Mouse (Mus musculus): ENCODE measurements around the gene Zfp473. TPM values are rescaled to one million over a fixed set of nuclear protein-coding genes. Genes with fewer than 3 reads are reported as not detected.
"Not testable (repeated sequence)": the region's sequence is repeated elsewhere in the genome, so short reads cannot be mapped to it uniquely, and the experiment has no call there.

The Zfp473 gene
- polyA plus RNA-seq, 1 experiment from 2014 or later, result 0.61 TPM

DNA sequence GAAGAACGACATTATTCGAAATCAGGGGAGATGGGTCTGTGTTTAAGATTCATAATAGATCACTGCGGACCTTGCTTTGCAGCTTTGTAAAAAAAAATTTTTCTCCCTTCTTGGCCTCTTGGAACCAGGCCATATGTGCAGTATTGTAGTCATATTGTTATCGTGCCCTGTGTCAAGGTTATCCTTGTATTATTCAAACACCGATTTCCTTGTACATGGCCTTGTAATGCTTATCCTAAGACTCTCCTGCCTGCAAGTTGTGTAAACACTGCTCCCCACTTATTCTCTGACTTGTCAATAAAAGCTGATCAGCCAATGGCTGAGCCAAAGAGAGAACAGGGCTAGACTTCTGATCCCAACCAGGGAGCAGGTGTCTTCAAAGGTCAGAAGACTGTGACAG lies 28.8 kb downstream of the Zfp473 start:
- 73% methylated on average over 5 of the region's 5 CpGs for WGBS
- no peak overlapping the region for H3K4me3 ChIP-seq (ENCODE audit: control insufficient read depth in 1 of 2, insufficient read depth in 1 of 2, low read depth in 1 of 2, low read length in 2 of 2)
- no peak overlapping the region for H3K4me2 ChIP-seq (ENCODE audit: low read length)
- H3K27ac ChIP-seq (replicated peaks in 1 of 2; ENCODE audit: control insufficient read depth in 1 of 2, insufficient read depth in 1 of 2, low read depth in 2 of 2, low read length in 2 of 2), result no peak overlapping the region
- no peak overlapping the region for H3K9ac ChIP-seq (ENCODE audit: low read length)
- 0 out of 2 replicates have a peak, but pooled peaks cover 2% of the 10 kb centered on the region for H3K27me3 ChIP-seq (ENCODE audit: control insufficient read depth, insufficient read depth, low read length)
- H3K9me3 ChIP-seq (ENCODE audit: control insufficient read depth, low read length), result no peaks in the 10 kb centered on the region
- H3K4me1 ChIP-seq (ENCODE audit: control insufficient read depth in 2 of 2, insufficient read depth in 2 of 2, low read length in 2 of 2), result no peaks in the 10 kb centered on the region
- no peak for ATAC-seq (ENCODE audit: insufficient number of reproducible peaks, insufficient read depth, low FRiP score, low read depth)
- H3K36me3 ChIP-seq (ENCODE audit: control insufficient read depth, insufficient read depth, low read length), result no peaks in the 10 kb centered on the region

DNA sequence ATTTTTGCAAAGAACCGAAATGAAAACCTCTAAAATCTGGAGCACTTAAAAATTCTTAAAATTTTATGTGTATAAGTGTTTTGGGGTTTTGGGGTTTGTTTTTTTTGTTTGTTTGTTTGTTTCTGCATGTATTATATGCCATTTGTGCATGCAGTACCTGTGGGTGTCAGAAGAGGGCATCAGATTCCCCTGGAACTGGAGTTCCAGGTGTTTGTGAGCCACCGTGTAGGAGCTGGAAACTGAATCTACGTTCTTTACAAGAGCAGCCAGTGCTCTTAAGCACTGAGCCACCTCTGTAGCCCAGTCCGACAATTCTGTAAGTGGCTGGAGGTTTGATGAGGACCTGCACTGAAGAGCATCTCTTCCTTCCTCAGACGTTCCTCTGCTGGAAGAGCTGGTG lies 41.0 kb downstream of the Zfp473 start:
- 0 out of 2 replicates have a peak, but pooled peaks cover 2% of the 10 kb centered on the region for H3K9me3 ChIP-seq (ENCODE audit: control insufficient read depth, low read length)
- H3K36me3 ChIP-seq (ENCODE audit: control insufficient read depth, insufficient read depth, low read length), result no peaks in the 10 kb centered on the region
- ATAC-seq (ENCODE audit: insufficient number of reproducible peaks, insufficient read depth, low FRiP score, low read depth), result no peak
- 79% methylated on average over 5 of the region's 5 CpGs for WGBS
- no peak overlapping the region for H3K9ac ChIP-seq (ENCODE audit: low read length)
- no peaks in the 10 kb centered on the region for H3K27me3 ChIP-seq (ENCODE audit: control insufficient read depth, insufficient read depth, low read length)
- no peak overlapping the region for H3K4me3 ChIP-seq (ENCODE audit: control insufficient read depth in 1 of 2, insufficient read depth in 1 of 2, low read depth in 1 of 2, low read length in 2 of 2)
- no peaks in the 10 kb centered on the region for H3K4me1 ChIP-seq (ENCODE audit: control insufficient read depth in 2 of 2, insufficient read depth in 2 of 2, low read length in 2 of 2)
- no peak overlapping the region for H3K27ac ChIP-seq (replicated peaks in 1 of 2; ENCODE audit: control insufficient read depth in 1 of 2, insufficient read depth in 1 of 2, low read depth in 2 of 2, low read length in 2 of 2)
- no peak overlapping the region for H3K4me2 ChIP-seq (ENCODE audit: low read length)

DNA sequence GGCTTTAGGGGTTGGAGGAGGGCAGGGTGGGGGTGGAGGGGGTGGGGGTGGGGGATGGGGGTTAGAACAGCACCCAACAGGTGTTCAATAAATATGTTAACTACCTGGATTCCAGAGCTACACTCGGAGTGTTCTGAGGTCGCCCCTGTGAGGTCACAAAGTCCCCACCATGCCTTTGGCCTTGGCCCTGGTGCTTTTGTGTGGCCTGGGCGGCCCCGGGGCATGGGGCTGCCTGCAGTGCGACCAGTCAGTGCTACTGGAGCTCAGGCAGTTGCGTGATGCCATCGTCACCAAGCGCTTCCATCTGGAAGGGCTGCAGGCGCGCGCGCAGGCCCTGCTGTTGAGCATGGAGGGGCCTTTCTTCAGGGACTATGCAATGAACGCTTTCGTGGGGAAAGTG lies 42.3 kb downstream of the Zfp473 start, which contains the start of gene Izumo2:
Gene Izumo2 (plus strand): TSS at position 169 of the 400 bp plus-strand sequence.
- 0 out of 2 replicates have a peak, but pooled peaks cover 2% of the 10 kb centered on the region for H3K9me3 ChIP-seq (ENCODE audit: control insufficient read depth, low read length)
- WGBS, result 66% methylated on average over 14 of the region's 14 CpGs
- no peak within 1 kb of the TSS for H3K4me3 ChIP-seq (ENCODE audit: control insufficient read depth in 1 of 2, insufficient read depth in 1 of 2, low read depth in 1 of 2, low read length in 2 of 2)
- H3K4me1 ChIP-seq (ENCODE audit: control insufficient read depth in 2 of 2, insufficient read depth in 2 of 2, low read length in 2 of 2), result no peaks in the 10 kb centered on the region
- no peaks in the 10 kb centered on the region for H3K27me3 ChIP-seq (ENCODE audit: control insufficient read depth, insufficient read depth, low read length)
- H3K27ac ChIP-seq (replicated peaks in 1 of 2; ENCODE audit: control insufficient read depth in 1 of 2, insufficient read depth in 1 of 2, low read depth in 2 of 2, low read length in 2 of 2), result no peak within 1 kb of the TSS
- no peak within 1 kb of the TSS for H3K4me2 ChIP-seq (ENCODE audit: low read length)
- no peak within 1 kb of the TSS for H3K9ac ChIP-seq (ENCODE audit: low read length)
- no peak for ATAC-seq (ENCODE audit: insufficient number of reproducible peaks, insufficient read depth, low FRiP score, low read depth)
- no peaks in the 10 kb centered on the region for H3K36me3 ChIP-seq (ENCODE audit: control insufficient read depth, insufficient read depth, low read length)

DNA sequence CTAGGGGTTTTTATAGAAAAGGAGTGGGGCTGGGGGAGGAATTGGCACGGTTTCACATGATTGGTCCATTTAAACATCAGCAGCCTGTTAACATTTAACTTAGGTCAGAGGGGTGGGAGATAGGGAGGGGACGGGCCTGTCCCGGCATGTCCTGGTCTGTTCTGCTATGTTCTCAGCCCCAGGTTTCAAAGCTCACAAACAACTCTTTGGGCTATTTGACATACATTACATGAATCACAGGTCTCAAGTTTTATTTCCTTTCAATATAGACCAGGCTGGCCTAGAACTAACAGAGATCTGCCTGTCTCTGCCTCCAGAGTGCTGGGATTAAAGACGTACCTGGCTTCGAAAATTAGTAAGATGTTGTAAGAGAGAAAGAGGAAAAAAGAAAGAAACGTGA lies 42.8 kb downstream of the Zfp473 start:
- not testable (repeated sequence) for H3K36me3 ChIP-seq (ENCODE audit: control insufficient read depth, insufficient read depth, low read length); H3K4me1 ChIP-seq (ENCODE audit: control insufficient read depth in 2 of 2, insufficient read depth in 2 of 2, low read length in 2 of 2); H3K4me2 ChIP-seq (ENCODE audit: low read length); H3K27ac ChIP-seq (replicated peaks in 1 of 2; ENCODE audit: control insufficient read depth in 1 of 2, insufficient read depth in 1 of 2, low read depth in 2 of 2, low read length in 2 of 2); H3K27me3 ChIP-seq (ENCODE audit: control insufficient read depth, insufficient read depth, low read length); H3K4me3 ChIP-seq (ENCODE audit: control insufficient read depth in 1 of 2, insufficient read depth in 1 of 2, low read depth in 1 of 2, low read length in 2 of 2); H3K9ac ChIP-seq (ENCODE audit: low read length); H3K9me3 ChIP-seq (ENCODE audit: control insufficient read depth, low read length); ATAC-seq (ENCODE audit: insufficient number of reproducible peaks, insufficient read depth, low FRiP score, low read depth)
- 74% methylated on average over 5 of the region's 6 CpGs for WGBS

DNA sequence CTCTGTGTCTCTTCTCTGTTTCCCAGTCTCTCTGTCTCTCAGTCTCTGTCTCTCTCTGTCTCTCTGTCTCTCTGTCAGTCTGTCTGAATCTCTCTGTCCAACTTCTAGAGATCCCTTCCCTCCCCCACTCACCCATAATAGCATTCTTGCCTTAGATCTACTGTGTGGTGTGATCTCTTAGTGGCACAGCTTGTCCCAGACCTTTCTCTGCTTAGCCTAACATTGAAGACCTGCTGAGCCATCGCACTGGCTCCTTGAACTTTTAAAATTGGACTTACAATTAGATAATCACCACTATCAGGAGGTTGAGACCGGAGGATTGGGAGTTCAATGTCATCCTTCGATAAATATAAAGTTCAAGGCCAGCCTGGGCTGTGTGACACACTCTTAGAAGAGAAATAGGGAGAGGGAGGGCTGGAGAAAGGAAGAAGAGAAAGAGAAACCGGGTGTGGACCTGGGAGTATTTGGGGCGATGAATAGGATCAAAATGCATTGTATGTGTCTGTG lies 43.6 kb downstream of the Zfp473 start:
- 77% methylated on average over 5 of the region's 5 CpGs for WGBS
- no peaks in the 10 kb centered on the region for H3K27me3 ChIP-seq (ENCODE audit: control insufficient read depth, insufficient read depth, low read length)
- H3K9ac ChIP-seq (ENCODE audit: low read length), result no peak overlapping the region
- H3K36me3 ChIP-seq (ENCODE audit: control insufficient read depth, insufficient read depth, low read length), result no peaks in the 10 kb centered on the region
- no peak overlapping the region for H3K4me3 ChIP-seq (ENCODE audit: control insufficient read depth in 1 of 2, insufficient read depth in 1 of 2, low read depth in 1 of 2, low read length in 2 of 2)
- no peak overlapping the region for H3K4me2 ChIP-seq (ENCODE audit: low read length)
- 0 out of 2 replicates have a peak, but pooled peaks cover 2% of the 10 kb centered on the region for H3K9me3 ChIP-seq (ENCODE audit: control insufficient read depth, low read length)
- no peak overlapping the region for H3K27ac ChIP-seq (replicated peaks in 1 of 2; ENCODE audit: control insufficient read depth in 1 of 2, insufficient read depth in 1 of 2, low read depth in 2 of 2, low read length in 2 of 2)
- no peaks in the 10 kb centered on the region for H3K4me1 ChIP-seq (ENCODE audit: control insufficient read depth in 2 of 2, insufficient read depth in 2 of 2, low read length in 2 of 2)
- ATAC-seq (ENCODE audit: insufficient number of reproducible peaks, insufficient read depth, low FRiP score, low read depth), result no peak

DNA sequence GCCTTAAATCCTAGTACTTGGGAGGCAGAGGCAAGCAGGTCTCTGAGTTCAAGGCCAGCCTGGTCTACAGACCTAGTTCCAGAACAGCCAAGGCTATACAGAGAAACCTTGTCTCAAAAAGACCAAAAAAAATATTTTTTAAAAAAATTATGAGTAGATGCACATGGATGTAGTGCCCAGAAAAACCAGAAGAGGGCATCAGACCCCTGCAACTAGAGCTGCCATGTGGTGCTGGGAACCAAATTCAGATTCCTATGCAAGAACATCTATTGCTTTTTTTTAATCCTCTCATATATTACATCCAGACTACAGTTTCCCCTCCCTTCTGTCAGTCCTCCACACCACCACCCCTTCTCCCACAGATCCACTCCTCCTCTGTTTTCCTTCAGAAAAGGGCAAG lies 44.5 kb downstream of the Zfp473 start:
- ATAC-seq (ENCODE audit: insufficient number of reproducible peaks, insufficient read depth, low FRiP score, low read depth), result no peak
- Histone ChIP-seq H3K36me3 (ENCODE audit: control insufficient read depth, insufficient read depth, low read length) (no peaks in the 10 kb centered on the region), H3K4me3 (ENCODE audit: control insufficient read depth in 1 of 2, insufficient read depth in 1 of 2, low read depth in 1 of 2, low read length in 2 of 2) (no peak overlapping the region)

DNA sequence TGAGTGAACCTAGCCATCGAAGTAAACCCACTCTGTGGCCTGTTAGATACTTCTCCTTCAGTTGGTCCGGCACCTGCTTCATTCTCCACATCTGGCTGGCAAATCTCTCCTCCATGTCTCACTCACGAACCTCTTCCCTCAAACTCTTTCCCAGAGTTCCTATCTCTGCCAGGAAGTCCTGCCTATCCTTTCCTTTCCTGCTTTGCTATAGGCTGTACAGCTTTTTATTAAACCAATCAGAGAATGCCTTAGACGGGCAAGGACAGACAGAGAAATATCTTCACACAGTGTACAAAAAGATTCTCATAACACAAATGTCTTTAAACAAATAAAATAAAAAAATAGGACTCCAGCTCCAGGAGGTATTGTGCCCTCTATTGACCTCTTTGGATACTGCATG lies 45.8 kb downstream of the Zfp473 start:
- 0 out of 2 replicates have a peak, but pooled peaks cover 2% of the 10 kb centered on the region for H3K9me3 ChIP-seq (ENCODE audit: control insufficient read depth, low read length)
- H3K4me1 ChIP-seq (ENCODE audit: control insufficient read depth in 2 of 2, insufficient read depth in 2 of 2, low read length in 2 of 2), result no peaks in the 10 kb centered on the region
- H3K36me3 ChIP-seq (ENCODE audit: control insufficient read depth, insufficient read depth, low read length), result no peaks in the 10 kb centered on the region
- no peak overlapping the region for H3K4me3 ChIP-seq (ENCODE audit: control insufficient read depth in 1 of 2, insufficient read depth in 1 of 2, low read depth in 1 of 2, low read length in 2 of 2)
- H3K27ac ChIP-seq (replicated peaks in 1 of 2; ENCODE audit: control insufficient read depth in 1 of 2, insufficient read depth in 1 of 2, low read depth in 2 of 2, low read length in 2 of 2), result no peak overlapping the region
- ATAC-seq (ENCODE audit: insufficient number of reproducible peaks, insufficient read depth, low FRiP score, low read depth), result no peak
- 88% methylated on average over 4 of the region's 4 CpGs for WGBS
- H3K27me3 ChIP-seq (ENCODE audit: control insufficient read depth, insufficient read depth, low read length), result no peaks in the 10 kb centered on the region
- no peak overlapping the region for H3K9ac ChIP-seq (ENCODE audit: low read length)
- H3K4me2 ChIP-seq (ENCODE audit: low read length), result no peak overlapping the region

More for the DNA sequence above, 44.5 kb downstream of the Zfp473 start:
- Histone ChIP-seq H3K4me2 (ENCODE audit: low read length) (no peak overlapping the region), H3K27me3 (ENCODE audit: control insufficient read depth, insufficient read depth, low read length) (no peaks in the 10 kb centered on the region), H3K9ac (ENCODE audit: low read length) (no peak overlapping the region), H3K4me1 (ENCODE audit: control insufficient read depth in 2 of 2, insufficient read depth in 2 of 2, low read length in 2 of 2) (no peaks in the 10 kb centered on the region), H3K27ac (replicated peaks in 1 of 2; ENCODE audit: control insufficient read depth in 1 of 2, insufficient read depth in 1 of 2, low read depth in 2 of 2, low read length in 2 of 2) (no peak overlapping the region), H3K9me3 (ENCODE audit: control insufficient read depth, low read length) (0 out of 2 replicates have a peak, but pooled peaks cover 2% of the 10 kb centered on the region)

DNA sequence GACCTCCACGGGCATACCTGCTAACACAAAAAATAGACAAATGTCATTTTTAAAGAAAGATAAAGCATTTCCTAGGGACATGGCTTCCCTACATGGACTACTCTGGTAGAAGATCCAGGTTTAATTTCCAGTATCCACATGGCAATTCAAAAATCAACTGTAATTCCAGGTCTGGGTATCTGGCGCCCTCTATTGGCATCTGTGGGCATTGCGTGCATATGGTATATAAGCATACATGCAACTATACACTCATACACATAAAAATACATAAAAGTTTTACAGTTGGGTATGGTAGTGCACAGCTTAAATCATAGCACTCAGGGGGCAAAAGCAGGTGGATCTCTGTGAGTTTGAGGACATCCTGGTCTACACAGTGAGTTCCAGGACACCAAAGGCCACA lies 46.5 kb downstream of the Zfp473 start:
- Histone ChIP-seq H3K27me3 (ENCODE audit: control insufficient read depth, insufficient read depth, low read length) (no peaks in the 10 kb centered on the region), H3K9me3 (ENCODE audit: control insufficient read depth, low read length) (no peaks in the 10 kb centered on the region), H3K4me1 (ENCODE audit: control insufficient read depth in 2 of 2, insufficient read depth in 2 of 2, low read length in 2 of 2) (no peaks in the 10 kb centered on the region), H3K36me3 (ENCODE audit: control insufficient read depth, insufficient read depth, low read length) (no peaks in the 10 kb centered on the region), H3K9ac (ENCODE audit: low read length) (no peak overlapping the region), H3K4me2 (ENCODE audit: low read length) (no peak overlapping the region), H3K4me3 (ENCODE audit: control insufficient read depth in 1 of 2, insufficient read depth in 1 of 2, low read depth in 1 of 2, low read length in 2 of 2) (no peak overlapping the region), H3K27ac (replicated peaks in 1 of 2; ENCODE audit: control insufficient read depth in 1 of 2, insufficient read depth in 1 of 2, low read depth in 2 of 2, low read length in 2 of 2) (no peak overlapping the region)
- ATAC-seq (ENCODE audit: insufficient number of reproducible peaks, insufficient read depth, low FRiP score, low read depth), result no peak
- WGBS, result 57% methylated on average over 3 of the region's 3 CpGs

All from heart, embryonic 14.5 days (tissue).